Mouse (Mus musculus) cerebellum, postnatal 36 days (tissue): ENCODE measurements around the gene Tmem189.

Experiments
- DNase-seq, 2 experiments: peaks; one replicate each; pipeline ENCODE4 v3.0.0; 2021 to 2022; ENCODE audit warnings: mixed read lengths in 2 of 2

The Tmem189 gene

GRCm38 (mm10) chr2:167700018-167700417 lies 10.4 kb upstream of the Tmem189 start:
- DNase-seq, result no peak

- no peak for DNase-seq
Observed at GRCm38 (mm10) chr2:167697902-167698301, 8.3 kb upstream of the Tmem189 start.

- no peak for DNase-seq
Observed at GRCm38 (mm10) chr2:167696143-167696542, 6.5 kb upstream of the Tmem189 start.

- DNase-seq, result no peak
Observed at GRCm38 (mm10) chr2:167695491-167695890, 5.9 kb upstream of the Tmem189 start.

GRCm38 (mm10) chr2:167694963-167695362 lies 5.3 kb upstream of the Tmem189 start:
- no peak for DNase-seq

- no peak for DNase-seq
Observed at GRCm38 (mm10) chr2:167694244-167694643, 4.6 kb upstream of the Tmem189 start.

GRCm38 (mm10) chr2:167693540-167693939 lies 3.9 kb upstream of the Tmem189 start:
- no peak for DNase-seq

- DNase-seq, result no peak
Observed at GRCm38 (mm10) chr2:167692831-167693230, 3.2 kb upstream of the Tmem189 start.

- DNase-seq, result no peak
Observed at GRCm38 (mm10) chr2:167691871-167692661, 2.4 kb upstream of the Tmem189 start.

- DNase-seq, result no peak
Observed at GRCm38 (mm10) chr2:167691410-167691809, 1.8 kb upstream of the Tmem189 start.

- no peak for DNase-seq
Observed at GRCm38 (mm10) chr2:167690962-167691311, 1.3 kb upstream of the Tmem189 start.

- DNase-seq, result no peak
Observed at GRCm38 (mm10) chr2:167690219-167690961, 768 bp upstream of the Tmem189 start.

- DNase-seq, result peak; percentile 54 to 60
Observed at GRCm38 (mm10) chr2:167688498-167689451, 847 bp downstream of the Tmem189 start, which contains the start of gene Cebpb. Gene Cebpb, plus strand, starts transcription at chr2:167688915.

- DNase-seq, result no peak
Observed at GRCm38 (mm10) chr2:167688126-167688497, 1.5 kb downstream of the Tmem189 start.

GRCm38 (mm10) chr2:167687651-167688101 lies 1.9 kb downstream of the Tmem189 start:
- no peak for DNase-seq

- no peak for DNase-seq
Observed at GRCm38 (mm10) chr2:167687250-167687586, 2.4 kb downstream of the Tmem189 start.

- DNase-seq, result no peak
Observed at GRCm38 (mm10) chr2:167686382-167687249, 3.0 kb downstream of the Tmem189 start.

- DNase-seq, result no peak
Observed at GRCm38 (mm10) chr2:167685865-167686264, 3.8 kb downstream of the Tmem189 start.

GRCm38 (mm10) chr2:167685137-167685536 lies 4.5 kb downstream of the Tmem189 start:
- DNase-seq, result peak; percentile 92 to 99

- no peak for DNase-seq
Observed at GRCm38 (mm10) chr2:167683721-167684120, 5.9 kb downstream of the Tmem189 start.

GRCm38 (mm10) chr2:167680657-167681056 lies 9.0 kb downstream of the Tmem189 start:
- peak; percentile 34 to 43 for DNase-seq

GRCm38 (mm10) chr2:167679902-167680430 lies 9.7 kb downstream of the Tmem189 start:
- DNase-seq, result peak; percentile 78 to 80
